Mouse (Mus musculus) cerebellum, adult 2 months (tissue): ENCODE measurements around the gene Slc7a11. TPM values are rescaled to one million over a fixed set of nuclear protein-coding genes. Genes with fewer than 3 reads are reported as not detected.

Experiments used
- DNase-seq, 2 experiments: peaks; one replicate each; pipeline ENCODE4 v3.0.0; 2021
- H3K27ac ChIP-seq: fragments of 200-500 bp; 2 replicates; pipeline ENCODE4 v1.5.1; 2012; ENCODE audit warnings: low read length, control low read depth, inconsistent platforms; ENCODE audit not compliant: insufficient read depth
- H3K27me3 ChIP-seq: fragments of 200-500 bp; 2 replicates; pipeline ENCODE4 v1.6.1; 2012; ENCODE audit warnings: inconsistent platforms, mild to moderate bottlenecking, low read length, moderate library complexity; ENCODE audit not compliant: control insufficient read depth, insufficient read depth
- H3K4me1 ChIP-seq: fragments of 200-500 bp; 2 replicates; pipeline ENCODE4 v1.6.1; 2011; ENCODE audit warnings: low read length; ENCODE audit not compliant: control insufficient read depth, insufficient read depth
- H3K4me3 ChIP-seq: fragments of 200-500 bp; replicated peaks from 2 replicates; pipeline ENCODE3; 2011; ENCODE audit warnings: mild to moderate bottlenecking, low read depth, low read length, control low read depth; ENCODE audit not compliant: insufficient read depth
- CTCF ChIP-seq: fragments of 200-500 bp; IDR thresholded peaks from 2 replicates; pipeline ENCODE4 v1.5.1; 2011; ENCODE audit warnings: low read depth, mild to moderate bottlenecking, control low read depth, low read length, moderate library complexity, borderline replicate concordance; ENCODE audit not compliant: insufficient read depth
- POLR2A ChIP-seq: fragments of 200-500 bp; IDR thresholded peaks from 2 replicates; pipeline ENCODE4 v1.6.1; 2011; ENCODE audit warnings: low read length, control low read depth, borderline replicate concordance; ENCODE audit not compliant: insufficient read depth
- WGBS: fragments of 180-500 bp; shearing (Covaris S2); methylation state at CpG from one replicate; pipeline ENCODE4 v1.1.7; 2018; 5-methylcytosine and 5-hydroxymethylcytosine counted together
- polyA plus RNA-seq: library from polyadenylated mRNA; depleted of rRNA; stranded (reverse); fragments of >200 nt; gene quantifications from 2 replicates; pipeline ENCODE4 v1.2.3, GENCODE M21; 2012

Gene Slc7a11
- polyA plus RNA-seq, 1 experiment, result 5.7 TPM

- TF ChIP-seq POLR2A (no peak), CTCF (no peak)
- no peak overlapping the region for H3K4me3 ChIP-seq
- H3K27ac ChIP-seq, result no peak overlapping the region
- DNase-seq, result no peak
- 53% methylated on average over 3 of the region's 3 CpGs for WGBS
- no peaks in the 10 kb centered on the region for H3K4me1 ChIP-seq
- no peaks in the 10 kb centered on the region for H3K27me3 ChIP-seq
These were observed 125.3 kb downstream of the Slc7a11 start for GRCm38 (mm10) chr3:50318074-50318473.

DNA sequence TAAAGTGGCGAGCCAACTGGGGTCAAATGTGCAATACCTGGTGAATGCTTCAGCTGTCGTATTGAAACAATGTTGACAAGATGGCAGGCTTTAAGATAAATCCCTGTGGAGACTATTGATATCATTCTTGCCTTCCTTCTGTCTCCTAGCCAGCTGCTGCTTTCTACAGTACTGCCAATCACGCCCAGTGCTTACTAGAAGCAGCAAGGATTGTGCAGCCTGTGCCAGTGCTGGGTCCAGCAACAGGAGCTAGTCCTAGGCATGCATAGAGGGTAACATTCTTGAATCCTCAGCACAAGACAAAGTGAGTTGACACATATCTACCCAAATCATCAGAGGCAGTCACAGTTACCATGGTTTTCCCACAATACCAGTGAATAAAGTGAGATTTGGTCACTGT, 129.6 kb downstream of the Slc7a11 start:
- WGBS, result 47% methylated on average over 3 of the region's 3 CpGs

GRCm38 (mm10) chr3:50307339-50308327, 135.8 kb downstream of the Slc7a11 start:
- WGBS, result 89% methylated on average over 14 of the region's 14 CpGs
- no peaks in the 10 kb centered on the region for H3K27me3 ChIP-seq
- 0 out of 2 replicates have a peak, but pooled peaks cover 3% of the 10 kb centered on the region for H3K4me1 ChIP-seq
- no peak for TF ChIP-seq CTCF
- TF ChIP-seq POLR2A, result no peak
- H3K27ac ChIP-seq, result no peak overlapping the region
- no peak overlapping the region for H3K4me3 ChIP-seq
- no peak for DNase-seq

More for the DNA sequence above, 129.6 kb downstream of the Slc7a11 start:
- DNase-seq, result no peak
- TF ChIP-seq POLR2A (no peak), CTCF (no peak)
- Histone ChIP-seq H3K27me3 (no peaks in the 10 kb centered on the region), H3K4me3 (no peak overlapping the region), H3K27ac (no peak overlapping the region), H3K4me1 (no peaks in the 10 kb centered on the region)

- WGBS, result 18% methylated on average over 8 of the region's 8 CpGs
- Histone ChIP-seq H3K4me1 (0 out of 2 replicates have a peak, but pooled peaks cover 3% of the 10 kb centered on the region), H3K27me3 (no peaks in the 10 kb centered on the region), H3K4me3 (no peak overlapping the region), H3K27ac (no peak overlapping the region)
- DNase-seq, result peak; percentile 17 to 65
- TF ChIP-seq CTCF (no peak), POLR2A (no peak)
These were observed 137.1 kb downstream of the Slc7a11 start for GRCm38 (mm10) chr3:50306334-50306733.

DNA sequence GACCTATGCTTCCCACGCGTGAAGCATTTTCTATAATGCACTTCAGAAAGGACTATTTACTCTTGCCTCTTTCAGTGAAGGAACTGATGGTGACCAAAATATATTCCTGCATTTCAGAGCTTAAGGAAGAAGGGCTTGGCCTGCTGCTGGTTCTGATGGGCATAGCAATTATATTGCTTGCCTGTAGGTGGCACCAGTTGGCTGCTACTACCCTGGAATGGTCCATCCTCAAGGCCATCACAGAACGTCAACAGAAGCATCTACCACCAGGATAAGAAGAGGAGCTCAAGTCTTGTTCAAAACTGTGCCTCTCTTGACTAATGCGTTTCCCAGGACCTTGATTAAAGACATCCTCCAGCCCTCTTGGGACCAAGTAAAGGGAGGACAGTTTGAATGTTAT, 139.3 kb downstream of the Slc7a11 start:
- Histone ChIP-seq H3K27ac (no peak overlapping the region), H3K4me1 (0 out of 2 replicates have a peak, but pooled peaks cover 3% of the 10 kb centered on the region), H3K4me3 (no peak overlapping the region), H3K27me3 (no peaks in the 10 kb centered on the region)
- WGBS, result 66% methylated on average over 4 of the region's 4 CpGs
- TF ChIP-seq POLR2A (no peak), CTCF (peak; percentile 80)
- DNase-seq, result peak; percentile 33 to 34

GRCm38 (mm10) chr3:50302648-50303047, 140.8 kb downstream of the Slc7a11 start:
- no peak for TF ChIP-seq CTCF
- no peak for TF ChIP-seq POLR2A
- DNase-seq, result no peak

DNA sequence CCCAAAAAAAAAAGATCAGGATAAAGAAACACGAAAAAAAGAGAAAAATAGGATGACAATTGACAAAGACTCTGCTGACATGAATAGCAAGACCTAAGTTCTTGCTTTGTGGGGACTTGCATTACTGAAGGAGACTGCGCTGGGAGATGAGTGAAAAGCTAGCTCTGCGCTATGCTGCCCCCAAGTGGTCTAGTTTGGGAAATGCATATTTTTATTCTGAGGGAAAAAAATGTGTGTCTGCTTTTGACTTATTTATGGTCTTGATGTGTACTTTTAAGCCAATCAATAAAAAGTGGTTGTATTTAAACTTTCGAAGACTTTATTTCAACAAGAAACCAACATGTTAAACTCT, 142.5 kb downstream of the Slc7a11 start:
- Histone ChIP-seq H3K27ac (no peak overlapping the region), H3K27me3 (no peaks in the 10 kb centered on the region), H3K4me3 (no peak overlapping the region), H3K4me1 (no peaks in the 10 kb centered on the region)
- TF ChIP-seq POLR2A (no peak), CTCF (peak; percentile 70)
- WGBS, result 5% methylated on average over 4 of the region's 4 CpGs
- DNase-seq, result peak; percentile 48 to 58

More at GRCm38 (mm10) chr3:50302648-50303047, 140.8 kb downstream of the Slc7a11 start:
- Histone ChIP-seq H3K27ac (no peak overlapping the region), H3K4me3 (no peak overlapping the region), H3K4me1 (0 out of 2 replicates have a peak, but pooled peaks cover 3% of the 10 kb centered on the region), H3K27me3 (no peaks in the 10 kb centered on the region)
- 92% methylated on average over 6 of the region's 6 CpGs for WGBS
